Mouse (Mus musculus) liver, embryonic 14.5 days (tissue): ENCODE results near the gene St6galnac3.

Experiments
- CTCF ChIP-seq: IDR thresholded peaks from 2 replicates; pipeline ENCODE4 v1.5.1; 2016; ENCODE audit warnings: antibody characterized with exemption, low read depth, control low read depth
- EP300 ChIP-seq: IDR thresholded peaks from 2 replicates; pipeline ENCODE4 v1.6.1; 2016; ENCODE audit warnings: antibody characterized with exemption, low read depth

- no peak for TF ChIP-seq CTCF
- no peak for TF ChIP-seq EP300
Observed at GRCm38 (mm10) chr3:153287564-153287963, 437.4 kb downstream of the St6galnac3 start.
